Comparison of ENCODE assay signal across 8 mouse cellular contexts in the genomic region with DNA sequence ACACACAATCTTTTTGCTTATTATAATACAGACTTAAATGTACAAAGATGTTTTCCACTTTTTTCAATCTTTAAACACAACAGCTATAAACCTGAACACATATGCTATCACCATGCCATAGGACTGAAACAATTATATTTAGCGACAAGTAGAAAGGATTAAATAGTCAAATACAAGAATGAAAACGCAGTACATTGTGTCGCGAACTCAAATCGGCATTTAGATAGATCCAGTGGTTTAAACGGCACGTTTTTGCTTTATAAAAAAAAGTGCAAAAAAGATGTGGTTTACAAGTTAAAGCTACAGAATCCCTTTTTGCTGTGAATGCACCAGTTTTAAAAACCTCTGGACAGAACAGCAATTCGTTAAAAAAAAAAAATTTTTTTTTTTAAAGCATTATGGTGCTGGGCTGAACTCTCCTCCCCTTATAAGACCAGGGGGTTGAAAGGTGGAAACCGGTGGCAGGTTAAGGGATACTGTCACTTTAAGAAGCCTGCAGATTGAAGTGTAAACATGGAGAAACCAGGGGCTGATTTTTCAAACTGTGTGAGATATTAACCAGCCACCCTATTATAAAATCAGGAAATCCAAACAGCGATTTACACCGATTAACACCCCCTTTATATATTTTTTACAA. TPM values are rescaled to one million over a fixed set of nuclear protein-coding genes. Genes with fewer than 3 reads are reported as not detected.
DNase-seq lines count a peak whose midpoint lies in the region; ATAC-seq lines count a peak whose summit lies in the region.

No protein-coding gene starts in this region.

- peak; percentile 21 to 28 for DNase-seq in left cerebral cortex, postnatal 25 days (ENCODE audit: low spot score in 2 of 2)
- DNase-seq in left cerebral cortex, adult 18-20 months (ENCODE audit: low spot score in 2 of 2), result no peak
- no peak for DNase-seq in urinary bladder, postnatal 25 days (ENCODE audit: low spot score)
- no peak for DNase-seq in adrenal gland, adult 8-10 months

- no peaks in the 10 kb centered on the region for H3K9me3 ChIP-seq in embryonic facial prominence, embryonic 12.5 days
- no peaks in the 10 kb centered on the region for H3K9me3 ChIP-seq in intestine, embryonic 16.5 days (ENCODE audit: control insufficient read depth, low read length)
- H3K9me3 ChIP-seq in neural tube, embryonic 14.5 days (ENCODE audit: control insufficient read depth, low read length), result no peaks in the 10 kb centered on the region

- H3K9ac ChIP-seq in embryonic facial prominence, embryonic 12.5 days, result peak overlapping the region; percentile 62
- H3K9ac ChIP-seq in intestine, embryonic 16.5 days (ENCODE audit: low read depth, low read length), result peak overlapping the region; percentile 55
- H3K9ac ChIP-seq in neural tube, embryonic 14.5 days (replicated peaks; ENCODE audit: low read depth, low read length), result peak overlapping the region; percentile 55

- H3K36me3 ChIP-seq in embryonic facial prominence, embryonic 12.5 days, result no peaks in the 10 kb centered on the region; the same call in 1 of the 2 replicates
- no peaks in the 10 kb centered on the region for H3K36me3 ChIP-seq in intestine, embryonic 16.5 days (ENCODE audit: control insufficient read depth, insufficient read depth, low read length)
- H3K36me3 ChIP-seq in neural tube, embryonic 14.5 days (ENCODE audit: control insufficient read depth, insufficient read depth, low read length), result no peaks in the 10 kb centered on the region

- ATAC-seq in embryonic facial prominence, embryonic 12.5 days (ENCODE audit: insufficient number of reproducible peaks, insufficient read depth, low FRiP score, low TSS enrichment), result no peak
- no peak for ATAC-seq in intestine, embryonic 16.5 days
- ATAC-seq in neural tube, embryonic 14.5 days (ENCODE audit: low read depth), result no peak
- no peak for ATAC-seq in megakaryocyte-erythroid progenitor cell, adult 5-6 weeks (replicated peaks; ENCODE audit: low FRiP score, low TSS enrichment, poor library complexity, severe bottlenecking)

- intact Hi-C loops in left cerebral cortex, postnatal 25 days (cut with DNase I), result no loop called here

- H3K27ac ChIP-seq in embryonic facial prominence, embryonic 12.5 days, result peak overlapping the region; percentile 46; the same call in 1 of the 2 replicates
- peak overlapping the region; percentile 23; the same call in 1 of the 2 replicates for H3K27ac ChIP-seq in intestine, embryonic 16.5 days (ENCODE audit: low read length)
- peak overlapping the region; percentile 74 for H3K27ac ChIP-seq in neural tube, embryonic 14.5 days (ENCODE audit: low read depth, low read length)

- peaks cover 19% of the 10 kb centered on the region for H3K4me1 ChIP-seq in embryonic facial prominence, embryonic 12.5 days
- peaks cover 7% of the 10 kb centered on the region for H3K4me1 ChIP-seq in intestine, embryonic 16.5 days (ENCODE audit: control insufficient read depth, insufficient read depth, low read length)
- H3K4me1 ChIP-seq in neural tube, embryonic 14.5 days (ENCODE audit: control insufficient read depth, insufficient read depth, low read length), result peaks cover 10% of the 10 kb centered on the region; the same call in 1 of the 2 replicates

- peak overlapping the region; percentile 70 for H3K4me2 ChIP-seq in embryonic facial prominence, embryonic 12.5 days (replicated peaks)
- peak overlapping the region; percentile 51 for H3K4me2 ChIP-seq in intestine, embryonic 16.5 days (ENCODE audit: low read depth, low read length)
- peak overlapping the region; percentile 52 for H3K4me2 ChIP-seq in neural tube, embryonic 14.5 days (ENCODE audit: low read depth, low read length)

- H3K27me3 ChIP-seq in embryonic facial prominence, embryonic 12.5 days, result no peaks in the 10 kb centered on the region
- no peaks in the 10 kb centered on the region for H3K27me3 ChIP-seq in intestine, embryonic 16.5 days (replicated peaks; ENCODE audit: control insufficient read depth, insufficient read depth, low read length)
- peaks cover 2% of the 10 kb centered on the region; the same call in 1 of the 2 replicates for H3K27me3 ChIP-seq in neural tube, embryonic 14.5 days (ENCODE audit: control insufficient read depth, insufficient read depth, low read length)

- H3K4me3 ChIP-seq in embryonic facial prominence, embryonic 12.5 days, result peak overlapping the region; percentile 50
- peak overlapping the region; percentile 48 for H3K4me3 ChIP-seq in intestine, embryonic 16.5 days (ENCODE audit: low read length)
- peak overlapping the region; percentile 91 for H3K4me3 ChIP-seq in neural tube, embryonic 14.5 days (ENCODE audit: low read depth, low read length)

- WGBS in embryonic facial prominence, embryonic 12.5 days, result 5% methylated on average over 11 of the region's 11 CpGs
- WGBS in intestine, embryonic 16.5 days, result 2% methylated on average over 11 of the region's 11 CpGs
- 6% methylated on average over 11 of the region's 11 CpGs for WGBS in neural tube, embryonic 14.5 days

RNA-seq across cellular contexts. Expression of a gene that starts 4.1 kb away (rescaled TPM):
- total RNA-seq in left cerebral cortex, postnatal 25 days (2021), result 10 to 100 TPM; 24.3 to 24.5 TPM
- total RNA-seq in left cerebral cortex, adult 18-20 months (2021), result 10 to 100 TPM; 13.7 to 15.5 TPM
- 142 and 153 TPM in 2 replicates for polyA plus RNA-seq in embryonic facial prominence, embryonic 12.5 days (2016; fragmentation: Nextera tagmentation; extraction: Ambion mirVana)
- 7.8 and 13.6 TPM in 2 replicates for polyA plus RNA-seq in intestine, embryonic 16.5 days (2015; fragmentation: Nextera tagmentation; extraction: Ambion mirVana)
- 157 and 188 TPM in 2 replicates for polyA plus RNA-seq in neural tube, embryonic 14.5 days (2014; fragmentation: Nextera tagmentation; extraction: Ambion mirVana)
- 15.1 and 20.3 TPM in 2 replicates for total RNA-seq in megakaryocyte-erythroid progenitor cell, adult 5-6 weeks (2014; fragmentation: Nextera tagmentation)
- total RNA-seq in megakaryocyte-erythroid progenitor cell, adult 5-6 weeks (2017), result 22.7 and 49.7 TPM in 2 replicates
- total RNA-seq in adrenal gland, adult 8-10 months (2022), result 10 to 100 TPM; 21.8 to 31.1 (median 26.7) TPM

Comparison
In these comparisons a context has a peak if more than half of its experiments do, and no peak if none do; other contexts are left out.
1. DNase-seq: peak in left cerebral cortex, postnatal 25 days (2 of 2); none in left cerebral cortex, adult 18-20 months (0 of 2), urinary bladder, postnatal 25 days (single experiment) and adrenal gland, adult 8-10 months (single experiment).
2. H3K27ac ChIP-seq: peak in every context shown above with its lines; median percentile 74 in neural tube, embryonic 14.5 days; 46 in embryonic facial prominence, embryonic 12.5 days; 23 in intestine, embryonic 16.5 days.
3. Peak in every context shown above with its lines, with median percentiles within 50 percentile points of each other: H3K4me2 ChIP-seq, H3K4me3 ChIP-seq and H3K9ac ChIP-seq.